Comparison of ENCODE assay signal across 29 mouse cellular contexts in the genomic region with DNA sequence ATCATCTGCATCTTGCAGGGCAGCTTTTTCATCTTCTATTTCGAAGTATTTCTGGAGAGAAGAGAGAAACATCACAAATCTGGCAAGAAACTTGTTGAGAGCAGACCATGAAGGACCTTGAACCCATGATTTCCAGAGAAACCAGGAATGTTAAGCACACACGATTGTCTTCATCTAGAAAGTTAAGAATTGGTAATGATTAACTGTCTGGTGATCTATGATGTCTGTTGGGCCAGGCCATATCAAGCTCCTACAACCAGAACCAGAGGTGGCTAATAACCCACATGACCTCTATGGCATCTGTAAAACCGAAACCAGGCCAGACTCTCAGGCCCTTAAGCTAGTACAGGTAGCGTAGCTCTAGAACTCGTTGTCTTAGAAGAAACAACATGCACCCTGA. TPM values are rescaled to one million over a fixed set of nuclear protein-coding genes. Genes with fewer than 3 reads are reported as not detected.
DNase-seq lines count a peak whose midpoint lies in the region; ATAC-seq lines count a peak whose summit lies in the region.
"Had no signal": no experiment of that assay in that cellular context is flagged by ENCODE, and none has a peak within 500 bp of the region (broad histone marks: within the 10 kb centered on the region; RNA-seq: fewer than 3 reads in every experiment).

No protein-coding gene starts in this region.

- H3K27ac ChIP-seq in kidney, embryonic 15.5 days, result no peak overlapping the region
- no peak overlapping the region for H3K27ac ChIP-seq in kidney, embryonic 16.5 days (ENCODE audit: low read length)
- H3K27ac ChIP-seq in intestine, embryonic 16.5 days (ENCODE audit: low read length), result no peak overlapping the region
- H3K27ac ChIP-seq: embryonic facial prominence, embryonic 12.5 days; embryonic facial prominence, embryonic 15.5 days; gastrocnemius, adult 2 months; heart, embryonic 10.5 days; heart, embryonic 13.5 days; hindbrain, embryonic 14.5 days had no signal

- no peak overlapping the region for H3K4me2 ChIP-seq in kidney, embryonic 15.5 days
- H3K4me2 ChIP-seq in kidney, embryonic 16.5 days (replicated peaks; ENCODE audit: low read depth, low read length), result no peak overlapping the region
- no peak overlapping the region for H3K4me2 ChIP-seq in intestine, embryonic 16.5 days (ENCODE audit: low read depth, low read length)
- H3K4me2 ChIP-seq: embryonic facial prominence, embryonic 12.5 days; embryonic facial prominence, embryonic 15.5 days; heart, embryonic 13.5 days; hindbrain, embryonic 14.5 days had no signal

- peaks cover 10% of the 10 kb centered on the region for H3K27me3 ChIP-seq in kidney, embryonic 15.5 days
- H3K27me3 ChIP-seq in kidney, embryonic 16.5 days (ENCODE audit: insufficient read depth, low read length), result peaks cover 9% of the 10 kb centered on the region; the same call in 1 of the 2 replicates
- 0 out of 2 replicates have a peak, but pooled peaks cover 5% of the 10 kb centered on the region for H3K27me3 ChIP-seq in intestine, embryonic 16.5 days (replicated peaks; ENCODE audit: control insufficient read depth, insufficient read depth, low read length)

- H3K9ac ChIP-seq in kidney, embryonic 15.5 days, result no peak overlapping the region
- no peak overlapping the region for H3K9ac ChIP-seq in kidney, embryonic 16.5 days (replicated peaks; ENCODE audit: low read length)
- H3K9ac ChIP-seq in intestine, embryonic 16.5 days (ENCODE audit: low read depth, low read length), result no peak overlapping the region
- H3K9ac ChIP-seq: embryonic facial prominence, embryonic 12.5 days; embryonic facial prominence, embryonic 15.5 days; forebrain, postnatal 0 days; heart, embryonic 13.5 days; hindbrain, embryonic 14.5 days had no signal

- WGBS in kidney, embryonic 15.5 days, result 73% methylated on average over 5 of the region's 5 CpGs
- 65% methylated on average over 5 of the region's 5 CpGs for WGBS in kidney, embryonic 16.5 days
- WGBS in intestine, embryonic 16.5 days, result 70% methylated on average over 5 of the region's 5 CpGs

- no peaks in the 10 kb centered on the region for H3K36me3 ChIP-seq in kidney, embryonic 15.5 days
- no peaks in the 10 kb centered on the region for H3K36me3 ChIP-seq in kidney, embryonic 16.5 days (ENCODE audit: insufficient read depth, low read length)
- H3K36me3 ChIP-seq in intestine, embryonic 16.5 days (ENCODE audit: control insufficient read depth, insufficient read depth, low read length), result no peaks in the 10 kb centered on the region
- H3K36me3 ChIP-seq: embryonic facial prominence, embryonic 12.5 days; embryonic facial prominence, embryonic 15.5 days; heart, embryonic 10.5 days; heart, embryonic 13.5 days had no signal

- no peaks in the 10 kb centered on the region for H3K9me3 ChIP-seq in kidney, embryonic 15.5 days (replicated peaks)
- no peaks in the 10 kb centered on the region for H3K9me3 ChIP-seq in kidney, embryonic 16.5 days (ENCODE audit: low read length)
- no peaks in the 10 kb centered on the region for H3K9me3 ChIP-seq in intestine, embryonic 16.5 days (ENCODE audit: control insufficient read depth, low read length)
- H3K9me3 ChIP-seq: embryonic facial prominence, embryonic 12.5 days; embryonic facial prominence, embryonic 15.5 days; heart, embryonic 10.5 days; heart, embryonic 13.5 days had no signal

- H3K4me1 ChIP-seq in kidney, embryonic 15.5 days, result no peaks in the 10 kb centered on the region
- H3K4me1 ChIP-seq in kidney, embryonic 16.5 days (ENCODE audit: insufficient read depth, low read length), result no peaks in the 10 kb centered on the region
- no peaks in the 10 kb centered on the region for H3K4me1 ChIP-seq in intestine, embryonic 16.5 days (ENCODE audit: control insufficient read depth, insufficient read depth, low read length)
- H3K4me1 ChIP-seq: embryonic facial prominence, embryonic 12.5 days; embryonic facial prominence, embryonic 15.5 days; heart, embryonic 10.5 days; heart, embryonic 13.5 days had no signal

- peak; percentile 30 for DNase-seq in kidney, adult 11 months
- peak; percentile 36 to 55 for DNase-seq in kidney, adult 8-10 months
- peak; percentile 11 for DNase-seq in kidney, postnatal 14 days
- DNase-seq in spleen, adult 12 weeks (ENCODE audit: low spot score), result no peak
- DNase-seq: adrenal gland, adult 2 months; adrenal gland, postnatal 14 days; cerebellum, adult 11 months; cerebellum, adult 2 months; cerebellum, adult 9-11 months; cerebellum, postnatal 25 days; forebrain, postnatal 0 days; gastrocnemius, adult 2 months; gastrocnemius, postnatal 14 days; heart, adult 18-20 months; heart, postnatal 14 days; heart, postnatal 4 days had no signal

- no peak for ATAC-seq in kidney, embryonic 15.5 days (replicated peaks; ENCODE audit: low FRiP score)
- ATAC-seq in kidney, embryonic 16.5 days (ENCODE audit: low FRiP score, low TSS enrichment), result no peak
- 0 out of 2 replicates have a peak, but pooled peaks have one; percentile 38 for ATAC-seq in intestine, embryonic 16.5 days
- ATAC-seq: CD4-positive, CD25-positive, alpha-beta regulatory T cell, adult 4 months; forebrain, embryonic 14.5 days; forebrain, postnatal 0 days had no signal

- H3K4me3 ChIP-seq in kidney, embryonic 15.5 days (replicated peaks), result no peak overlapping the region
- H3K4me3 ChIP-seq in kidney, embryonic 16.5 days (ENCODE audit: low read length), result no peak overlapping the region
- H3K4me3 ChIP-seq in intestine, embryonic 16.5 days (ENCODE audit: low read length), result no peak overlapping the region
- H3K4me3 ChIP-seq: embryonic facial prominence, embryonic 12.5 days; embryonic facial prominence, embryonic 15.5 days; gastrocnemius, adult 2 months; heart, embryonic 10.5 days; heart, embryonic 13.5 days had no signal

RNA-seq across cellular contexts. Expression of a gene that starts 29.6 kb away (rescaled TPM):
- not detected in 2 replicates for polyA plus RNA-seq in kidney, embryonic 15.5 days (2015; fragmentation: Nextera tagmentation; extraction: Ambion mirVana)
- not detected in 2 replicates for polyA plus RNA-seq in kidney, embryonic 16.5 days (2015; fragmentation: Nextera tagmentation; extraction: Ambion mirVana)
- polyA plus RNA-seq in intestine, embryonic 16.5 days (2015; fragmentation: Nextera tagmentation; extraction: Ambion mirVana), result not detected in 2 replicates
- polyA plus RNA-seq: adrenal gland, adult 2 months; C2C12; CD4-positive, CD25-positive, alpha-beta regulatory T cell, adult 4 months; cerebellum, adult 2 months; embryonic facial prominence, embryonic 12.5 days; forebrain, embryonic 11.5 days; forebrain, embryonic 14.5 days; forebrain, postnatal 0 days; heart, embryonic 10.5 days; heart, embryonic 13.5 days; heart, embryonic 16.5 days; hindbrain, embryonic 14.5 days had no signal
